Mouse (Mus musculus) CH12F3 (cell line): ENCODE data around the gene Mettl5.

Experiments
- in situ Hi-C: fragments of 300-500 bp; cut with MboI; formaldehyde crosslinking; loops from 2 replicates; pipeline ENCODE4 v1.14.3; 2020; ENCODE audit warnings: low sequenced_read_pairs

The Mettl5 gene

GRCm38 (mm10) chr2:69857882-69858281, 27.5 kb downstream of the Mettl5 start:
- in situ Hi-C loops = no loop called here

DNA sequence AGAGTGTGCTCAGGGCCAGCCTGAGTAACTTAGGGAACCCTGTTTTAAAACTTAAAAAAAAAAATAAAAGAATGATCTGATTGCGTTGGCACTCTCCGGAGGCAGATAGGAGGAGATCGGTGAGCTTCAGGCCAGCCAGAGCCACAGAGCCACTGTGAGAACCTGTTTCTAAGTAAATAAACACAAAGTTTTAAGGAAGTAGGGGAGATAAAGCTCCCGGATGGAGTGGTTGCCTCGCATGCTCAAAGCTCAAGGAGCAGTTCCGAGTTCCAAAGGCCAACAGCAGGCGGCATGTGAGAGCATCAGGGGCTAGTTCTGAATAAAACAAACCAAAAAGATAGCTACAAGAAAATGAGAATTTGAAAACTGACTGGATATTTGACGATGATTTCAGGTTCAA, 29.0 kb downstream of the Mettl5 start:
- in situ Hi-C loops = no loop called here

- in situ Hi-C loops = no loop called here
These were observed 33.9 kb downstream of the Mettl5 start for GRCm38 (mm10) chr2:69851427-69852058.

GRCm38 (mm10) chr2:69849215-69849614, 36.2 kb downstream of the Mettl5 start:
- in situ Hi-C loops = no loop called here

DNA sequence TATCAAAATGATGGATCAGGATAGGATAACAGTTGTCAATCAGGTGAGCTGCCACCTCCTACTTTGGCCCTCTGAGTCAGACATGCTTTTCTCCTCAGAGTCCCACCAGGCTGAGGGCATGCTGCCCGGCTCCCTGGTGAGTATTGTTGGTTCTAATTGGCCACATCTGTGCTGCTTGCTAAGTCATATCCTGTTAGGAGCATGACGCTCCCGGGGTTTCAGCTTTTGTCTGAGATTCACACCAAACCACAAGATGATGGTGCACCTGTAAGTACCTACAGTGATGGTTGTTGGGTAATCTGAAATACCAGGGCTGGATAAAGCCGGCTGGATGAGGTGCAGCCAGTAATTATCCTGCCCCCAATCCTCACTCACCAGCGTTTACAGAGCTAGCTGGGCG, 45.2 kb downstream of the Mettl5 start:
- in situ Hi-C loops = no loop called here

DNA sequence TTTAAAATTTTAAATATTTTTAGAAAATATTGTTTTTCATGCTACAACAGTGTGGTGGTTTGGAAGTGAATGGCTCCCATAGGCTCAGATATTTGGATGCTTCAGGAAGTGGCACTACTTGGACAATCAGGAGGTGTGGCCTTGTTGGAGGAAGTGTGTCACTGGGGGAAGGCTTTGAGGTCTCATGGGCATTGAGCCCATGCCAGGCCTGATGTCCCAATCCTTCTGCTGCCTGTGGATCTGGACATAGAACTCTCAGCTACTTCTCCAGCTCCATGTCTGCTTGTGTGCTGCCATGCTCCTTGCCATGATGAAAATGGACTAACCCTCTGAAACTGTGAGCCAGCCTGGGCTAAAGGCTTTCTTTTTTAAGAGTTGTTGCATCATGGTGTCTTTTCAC, 46.7 kb downstream of the Mettl5 start:
- in situ Hi-C loops = no loop called here

- in situ Hi-C loops = no loop called here
These were observed 47.4 kb downstream of the Mettl5 start for GRCm38 (mm10) chr2:69837996-69838395.

GRCm38 (mm10) chr2:69837244-69837967, 48.0 kb downstream of the Mettl5 start:
- in situ Hi-C loops = no loop called here

DNA sequence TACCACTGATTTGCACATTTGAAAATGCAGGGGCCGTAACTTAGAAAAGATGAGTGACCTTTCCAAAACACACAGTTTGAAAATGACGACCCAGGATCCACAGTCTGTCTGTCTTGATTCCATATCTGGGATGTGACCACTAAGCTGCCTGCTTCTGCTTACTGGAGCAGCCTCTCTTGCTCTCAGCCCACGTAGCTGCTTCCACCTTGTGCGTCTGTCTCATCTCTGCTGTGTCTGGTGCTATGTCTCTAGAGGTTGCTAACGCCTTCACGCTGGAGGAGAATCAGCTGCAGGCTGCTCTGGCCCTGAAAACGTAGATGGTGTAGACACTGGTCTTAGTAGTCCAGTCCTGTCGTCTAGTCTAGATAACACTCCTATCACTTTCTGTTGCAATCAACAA, 55.3 kb downstream of the Mettl5 start:
- in situ Hi-C loops = no loop called here

DNA sequence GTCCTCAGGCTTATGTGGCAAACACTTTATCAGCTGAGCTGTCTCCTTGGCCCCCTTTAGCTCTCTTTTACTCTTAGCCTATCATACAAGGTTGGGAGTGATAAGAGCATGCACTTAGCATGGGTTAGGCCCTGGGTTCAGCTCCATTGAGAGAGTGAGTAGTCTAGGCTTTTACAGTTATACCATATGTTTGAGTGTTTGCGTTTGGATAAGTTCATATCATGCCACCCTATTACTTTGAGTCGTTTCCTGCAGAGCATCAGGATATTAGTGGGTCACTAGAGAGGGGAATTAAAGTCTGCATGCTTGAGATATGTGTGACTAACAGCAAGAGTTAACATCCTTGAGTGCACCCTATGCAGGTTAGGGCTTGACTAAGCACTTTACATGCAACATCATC, 55.7 kb downstream of the Mettl5 start:
- in situ Hi-C loops = no loop called here

- in situ Hi-C loops = no loop called here
These were observed 57.4 kb downstream of the Mettl5 start for GRCm38 (mm10) chr2:69828031-69828430.

GRCm38 (mm10) chr2:69826380-69826779, 59.0 kb downstream of the Mettl5 start:
- in situ Hi-C loops = no loop called here

GRCm38 (mm10) chr2:69825898-69826297, 59.5 kb downstream of the Mettl5 start:
- in situ Hi-C loops = no loop called here

- in situ Hi-C loops = no loop called here
These were observed 62.2 kb downstream of the Mettl5 start for GRCm38 (mm10) chr2:69823129-69823677.

- in situ Hi-C loops = no loop called here
These were observed 62.9 kb downstream of the Mettl5 start for GRCm38 (mm10) chr2:69822361-69823128.

DNA sequence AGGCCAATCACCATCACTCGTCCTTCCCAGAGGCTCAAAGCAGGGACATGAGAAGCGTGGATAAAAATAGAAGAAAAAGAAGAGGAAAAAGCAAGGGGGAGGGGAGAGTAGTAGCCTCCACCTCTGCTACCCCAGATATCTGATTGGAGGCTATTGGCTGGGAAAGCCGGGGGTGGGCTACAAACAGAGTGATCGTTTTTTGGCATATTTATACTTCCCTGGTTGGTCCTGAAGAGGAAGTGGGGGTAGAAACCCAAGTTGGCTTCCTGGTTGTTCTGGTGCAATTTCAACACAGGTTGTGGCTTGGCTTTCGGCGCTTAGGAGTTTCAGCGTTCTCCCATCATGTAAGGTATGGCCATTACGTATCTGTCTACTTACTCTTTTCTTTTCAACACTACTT, 63.7 kb downstream of the Mettl5 start, which contains the start of gene Klhl23:
Gene Klhl23 (plus strand): TSS at position 234 of the 400 bp plus-strand sequence.
- in situ Hi-C loops = no loop called here
